8 mouse cellular contexts compared by ENCODE assay signal in genomic region chr17:56751404-56752072, GRCm38 (mm10). TPM values are rescaled to one million over a fixed set of nuclear protein-coding genes. Genes with fewer than 3 reads are reported as not detected.
DNase-seq lines count a peak whose midpoint lies in the region; ATAC-seq and TF ChIP-seq lines count a peak whose summit lies in the region.

No protein-coding gene starts in this region.

- peak; percentile 75 for ATAC-seq in embryonic facial prominence, embryonic 14.5 days (ENCODE audit: low read depth)
- peak; percentile 36 for ATAC-seq in intestine, embryonic 16.5 days

- H3K27me3 ChIP-seq in embryonic facial prominence, embryonic 14.5 days (replicated peaks; ENCODE audit: control insufficient read depth, insufficient read depth, low read length) = peaks cover 47% of the 10 kb centered on the region
- peaks cover 32% of the 10 kb centered on the region for H3K27me3 ChIP-seq in intestine, embryonic 16.5 days (replicated peaks; ENCODE audit: control insufficient read depth, insufficient read depth, low read length)

- H3K4me1 ChIP-seq in lung, adult 2 months (ENCODE audit: control insufficient read depth, insufficient read depth, low read length) = no peaks in the 10 kb centered on the region
- H3K4me1 ChIP-seq in embryonic facial prominence, embryonic 14.5 days (ENCODE audit: control insufficient read depth, insufficient read depth, low read length) = peaks cover 12% of the 10 kb centered on the region
- H3K4me1 ChIP-seq in intestine, embryonic 16.5 days (ENCODE audit: control insufficient read depth, insufficient read depth, low read length) = peaks cover 19% of the 10 kb centered on the region

- H3K27ac ChIP-seq in embryonic facial prominence, embryonic 14.5 days (replicated peaks; ENCODE audit: low read depth, low read length) = no peak overlapping the region
- no peak overlapping the region for H3K27ac ChIP-seq in intestine, embryonic 16.5 days (ENCODE audit: low read length)

- H3K4me2 ChIP-seq in embryonic facial prominence, embryonic 14.5 days (ENCODE audit: low read depth, low read length) = peak overlapping the region; percentile 33
- H3K4me2 ChIP-seq in intestine, embryonic 16.5 days (ENCODE audit: low read depth, low read length) = peak overlapping the region; percentile 52; the same call in 1 of the 2 replicates

- peak overlapping the region; percentile 19; the same call in 1 of the 2 replicates for H3K9ac ChIP-seq in embryonic facial prominence, embryonic 14.5 days (ENCODE audit: low read depth, low read length)
- H3K9ac ChIP-seq in intestine, embryonic 16.5 days (ENCODE audit: low read depth, low read length) = peak overlapping the region; percentile 65

- DNase-seq in lung, adult 2 months = no peak
- no peak for DNase-seq in lung, adult 18-20 months
- peak; percentile 71 for DNase-seq in embryonic facial prominence, embryonic 14.5 days (ENCODE audit: low spot score)
- peak; percentile 16 for DNase-seq in lung, postnatal 36 days
- peak; percentile 74 for DNase-seq in testis, postnatal 10 days (ENCODE audit: low spot score)
- no peak for DNase-seq in cerebellum, adult 9-10 months
- DNase-seq in cerebellum, adult 11 months = no peak

- WGBS in lung, adult 2 months = 41% methylated on average over 71 of the region's 71 CpGs
- WGBS in embryonic facial prominence, embryonic 14.5 days = 25% methylated on average over 49 of the region's 71 CpGs
- 28% methylated on average over 71 of the region's 71 CpGs for WGBS in intestine, embryonic 16.5 days

- H3K4me3 ChIP-seq in lung, adult 2 months (replicated peaks; ENCODE audit: extremely low read depth, low read depth, low read length) = peak overlapping the region; percentile 7
- H3K4me3 ChIP-seq in embryonic facial prominence, embryonic 14.5 days (ENCODE audit: low read depth, low read length) = peak overlapping the region; percentile 19
- peak overlapping the region; percentile 35 for H3K4me3 ChIP-seq in intestine, embryonic 16.5 days (ENCODE audit: low read length)

- peak; percentile 50; the same call in 1 of the 2 replicates for TF ChIP-seq POLR2A in lung, adult 2 months (IDR thresholded peaks at IDR 0.05; ENCODE audit: borderline replicate concordance, extremely low read depth, low read depth, low read length)

- no peak for TF ChIP-seq CTCF in lung, adult 2 months (IDR thresholded peaks at IDR 0.05; ENCODE audit: insufficient read depth, low read length)

- no peaks in the 10 kb centered on the region for H3K36me3 ChIP-seq in embryonic facial prominence, embryonic 14.5 days (ENCODE audit: control insufficient read depth, insufficient read depth, low read length)
- no peaks in the 10 kb centered on the region for H3K36me3 ChIP-seq in intestine, embryonic 16.5 days (ENCODE audit: control insufficient read depth, insufficient read depth, low read length)

- no peaks in the 10 kb centered on the region for H3K9me3 ChIP-seq in embryonic facial prominence, embryonic 14.5 days (ENCODE audit: control insufficient read depth, low read length)
- H3K9me3 ChIP-seq in intestine, embryonic 16.5 days (ENCODE audit: control insufficient read depth, low read length) = no peaks in the 10 kb centered on the region

RNA-seq across cellular contexts. Expression of gene Nrtn, which starts 5.8 kb away (rescaled TPM):
- 17.3 and 23.2 TPM in 2 replicates for polyA plus RNA-seq in lung, adult 2 months (2012; rRNA removed)
- 14.0 and 17.4 TPM in 2 replicates for polyA plus RNA-seq in embryonic facial prominence, embryonic 14.5 days (2014; fragmentation: Nextera tagmentation; extraction: Ambion mirVana)
- polyA plus RNA-seq in intestine, embryonic 16.5 days (2015; fragmentation: Nextera tagmentation; extraction: Ambion mirVana) = 7.0 and 7.9 TPM in 2 replicates

RNA-seq across cellular contexts. Expression of gene Dus3l, which starts 13.0 kb away (rescaled TPM):
- polyA plus RNA-seq in lung, adult 2 months (2012; rRNA removed) = 81.7 and 84.5 TPM in 2 replicates
- 33.3 and 42.0 TPM in 2 replicates for polyA plus RNA-seq in embryonic facial prominence, embryonic 14.5 days (2014; fragmentation: Nextera tagmentation; extraction: Ambion mirVana)
- 37.6 and 40.0 TPM in 2 replicates for polyA plus RNA-seq in intestine, embryonic 16.5 days (2015; fragmentation: Nextera tagmentation; extraction: Ambion mirVana)

RNA-seq across cellular contexts. Expression of gene Prr22, which starts 18.5 kb away (rescaled TPM):
- polyA plus RNA-seq in lung, adult 2 months (2012; rRNA removed) = 1.6 and 2.2 TPM in 2 replicates
- polyA plus RNA-seq in embryonic facial prominence, embryonic 14.5 days (2014; fragmentation: Nextera tagmentation; extraction: Ambion mirVana) = 0.61 and 1.2 TPM in 2 replicates
- 0.84 and 1.6 TPM in 2 replicates for polyA plus RNA-seq in intestine, embryonic 16.5 days (2015; fragmentation: Nextera tagmentation; extraction: Ambion mirVana)

RNA-seq across cellular contexts. Expression of gene Vmac, which starts 33.7 kb away (rescaled TPM):
- 31.9 and 32.4 TPM in 2 replicates for polyA plus RNA-seq in lung, adult 2 months (2012; rRNA removed)
- polyA plus RNA-seq in embryonic facial prominence, embryonic 14.5 days (2014; fragmentation: Nextera tagmentation; extraction: Ambion mirVana) = 18.6 and 21.4 TPM in 2 replicates
- 15.7 and 16.6 TPM in 2 replicates for polyA plus RNA-seq in intestine, embryonic 16.5 days (2015; fragmentation: Nextera tagmentation; extraction: Ambion mirVana)

RNA-seq across cellular contexts. Expression of gene Ndufa11, which starts 34.0 kb away (rescaled TPM):
- 348 and 393 TPM in 2 replicates for polyA plus RNA-seq in lung, adult 2 months (2012; rRNA removed)
- polyA plus RNA-seq in embryonic facial prominence, embryonic 14.5 days (2014; fragmentation: Nextera tagmentation; extraction: Ambion mirVana) = 424 and 466 TPM in 2 replicates
- polyA plus RNA-seq in intestine, embryonic 16.5 days (2015; fragmentation: Nextera tagmentation; extraction: Ambion mirVana) = 527 and 530 TPM in 2 replicates

Comparison
In these comparisons a context has a peak if more than half of its experiments do, and no peak if none do; other contexts are left out.
1. DNase-seq: peak in embryonic facial prominence, embryonic 14.5 days (single experiment), lung, postnatal 36 days (single experiment) and testis, postnatal 10 days (single experiment); none in lung, adult 2 months (single experiment), lung, adult 18-20 months (0 of 2), cerebellum, adult 9-10 months (single experiment) and cerebellum, adult 11 months (single experiment).
2. Peak in every context shown above with its lines, with median percentiles within 50 percentile points of each other: H3K4me3 ChIP-seq.